Mouse (Mus musculus): Measurements from ENCODE around the gene Tle4.

Gene Tle4

DNA sequence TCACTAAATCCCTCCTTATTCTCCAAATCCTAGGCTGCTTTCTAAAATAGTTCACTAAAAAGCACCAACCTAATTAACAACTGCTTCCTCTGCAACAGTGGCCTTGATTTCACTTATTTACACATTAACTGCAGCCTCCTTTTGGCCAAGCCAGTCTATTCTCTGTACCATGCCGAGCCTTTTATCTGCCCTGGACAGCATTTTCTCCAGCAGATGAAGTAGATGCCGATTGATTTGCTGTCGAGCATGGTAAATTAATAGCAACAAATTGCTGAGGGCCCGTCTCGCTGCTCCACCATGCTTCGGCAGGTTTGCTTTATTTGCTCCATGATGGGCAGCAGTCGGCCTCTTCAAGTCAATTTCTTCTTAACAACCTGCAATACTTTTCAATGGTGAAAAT is 7.7 kb downstream of the Tle4 start:
- no peak for DNase-seq (ENCODE audit: low spot score)

GRCm38 (mm10) chr19:14588221-14589123 is 9.4 kb downstream of the Tle4 start:
- DNase-seq (ENCODE audit: low spot score), result no peak

- no peak for DNase-seq (ENCODE audit: low spot score)
Observed at GRCm38 (mm10) chr19:14586171-14586570, 11.7 kb downstream of the Tle4 start.

DNA sequence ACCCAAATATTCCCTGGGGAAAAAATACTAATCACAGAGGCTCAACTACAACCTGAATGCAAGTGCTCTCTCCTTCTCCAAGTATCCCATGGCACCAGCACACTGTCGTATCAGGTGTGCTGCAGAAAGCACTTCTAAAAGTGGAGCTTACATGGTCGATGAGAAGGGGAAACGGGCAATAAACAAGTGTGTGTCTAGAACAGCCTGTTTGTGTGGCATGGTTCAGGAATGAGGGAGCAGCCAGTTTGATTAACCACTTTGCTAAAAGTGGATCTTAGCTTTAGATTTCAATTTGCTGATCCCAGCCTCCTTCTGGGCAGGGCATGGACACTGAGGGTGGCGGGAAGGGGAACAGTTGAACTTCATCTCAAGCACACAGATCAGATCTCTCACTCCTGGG is 12.1 kb downstream of the Tle4 start:
- DNase-seq (ENCODE audit: low spot score), result no peak

- DNase-seq (ENCODE audit: low spot score), result no peak
Observed at GRCm38 (mm10) chr19:14585235-14585634, 12.6 kb downstream of the Tle4 start.

DNA sequence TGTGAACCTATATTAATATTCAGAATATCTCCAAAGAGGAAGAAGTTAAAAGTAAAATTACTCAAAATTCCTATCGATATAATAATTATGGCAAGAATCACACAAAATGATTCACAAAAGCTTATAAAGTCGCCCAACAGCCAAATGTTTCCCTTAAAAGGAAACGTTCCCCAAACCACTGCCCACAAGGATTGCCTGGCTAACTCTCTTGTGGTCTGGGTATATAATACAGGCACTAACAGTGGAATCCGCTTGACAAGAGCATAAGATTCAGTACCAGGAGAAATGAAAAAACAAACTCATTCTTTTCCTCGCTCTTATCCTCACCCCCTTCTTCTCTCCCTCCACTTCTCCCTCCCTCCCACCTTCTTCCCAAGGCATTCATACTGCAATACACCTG is 19.2 kb downstream of the Tle4 start:
- no peak for DNase-seq (ENCODE audit: low spot score)

DNA sequence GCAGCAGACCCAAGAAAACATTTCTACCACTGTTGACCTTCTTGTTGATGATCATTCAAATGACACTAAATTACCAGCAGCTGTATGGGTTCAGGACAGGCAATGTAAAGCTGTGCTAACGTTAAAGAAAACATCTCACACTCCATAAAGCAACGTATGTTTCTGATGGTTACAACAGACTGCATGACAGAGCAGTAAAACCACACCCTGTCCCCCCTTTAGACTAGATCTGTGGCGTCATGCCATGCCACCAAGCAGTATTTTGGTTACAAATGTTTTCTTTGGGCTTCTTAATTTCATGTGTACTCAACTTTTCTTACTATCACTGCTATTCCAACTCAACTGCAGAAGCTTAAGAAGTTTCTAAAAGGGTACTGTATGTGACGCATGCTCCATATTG is 19.8 kb downstream of the Tle4 start:
- DNase-seq (ENCODE audit: low spot score), result no peak

- DNase-seq (ENCODE audit: low spot score), result no peak
Observed at GRCm38 (mm10) chr19:14576311-14576710, 21.5 kb downstream of the Tle4 start.

GRCm38 (mm10) chr19:14568879-14569278 is 29.0 kb downstream of the Tle4 start:
- DNase-seq (ENCODE audit: low spot score), result no peak

- no peak for DNase-seq (ENCODE audit: low spot score)
Observed at GRCm38 (mm10) chr19:14567081-14567480, 30.8 kb downstream of the Tle4 start.

DNA sequence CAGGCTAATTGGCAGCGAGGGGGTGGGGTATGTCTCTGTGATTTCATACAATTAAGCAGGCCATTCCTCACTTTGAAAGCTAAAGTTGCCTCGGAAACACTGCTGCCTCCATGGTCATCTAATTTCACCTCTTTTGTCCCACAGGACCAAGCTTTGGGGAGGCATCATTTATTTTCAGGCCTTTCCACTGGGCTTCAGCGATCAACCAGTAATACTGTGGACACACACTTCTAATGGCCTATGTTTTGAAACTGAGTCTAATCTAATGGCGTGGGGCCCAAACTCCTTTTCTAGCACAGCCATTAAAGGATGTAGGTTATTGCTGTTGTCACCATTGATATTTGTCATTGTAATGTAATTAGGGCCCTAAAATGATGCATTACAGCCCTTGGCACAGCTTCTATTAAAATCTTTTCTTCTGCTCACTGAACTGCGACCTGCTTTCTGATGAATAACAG is 31.3 kb downstream of the Tle4 start:
- DNase-seq (ENCODE audit: low spot score), result no peak

GRCm38 (mm10) chr19:14565424-14566069 is 32.3 kb downstream of the Tle4 start:
- DNase-seq (ENCODE audit: low spot score), result no peak

GRCm38 (mm10) chr19:14563273-14563959 is 34.4 kb downstream of the Tle4 start:
- DNase-seq (ENCODE audit: low spot score), result no peak

DNA sequence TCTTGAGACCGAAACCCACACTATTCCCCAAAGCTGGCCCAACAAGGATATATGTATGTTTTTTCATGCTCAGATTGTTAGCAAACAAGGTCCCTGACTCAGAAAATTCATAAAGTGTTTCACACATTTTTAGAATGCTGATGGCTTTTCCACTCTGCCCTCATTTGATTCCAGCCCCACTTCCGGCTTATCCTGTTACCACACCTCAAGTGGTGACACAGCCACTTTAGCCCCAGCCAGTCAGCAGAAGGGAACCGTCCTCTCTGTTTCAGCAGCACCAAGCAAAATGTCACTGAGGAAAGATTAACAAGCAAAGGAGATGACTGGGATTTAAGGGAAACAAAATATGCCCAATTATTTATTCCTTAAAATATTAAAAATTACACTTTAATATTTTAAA is 50.0 kb downstream of the Tle4 start:
- DNase-seq (ENCODE audit: low spot score), result no peak

DNA sequence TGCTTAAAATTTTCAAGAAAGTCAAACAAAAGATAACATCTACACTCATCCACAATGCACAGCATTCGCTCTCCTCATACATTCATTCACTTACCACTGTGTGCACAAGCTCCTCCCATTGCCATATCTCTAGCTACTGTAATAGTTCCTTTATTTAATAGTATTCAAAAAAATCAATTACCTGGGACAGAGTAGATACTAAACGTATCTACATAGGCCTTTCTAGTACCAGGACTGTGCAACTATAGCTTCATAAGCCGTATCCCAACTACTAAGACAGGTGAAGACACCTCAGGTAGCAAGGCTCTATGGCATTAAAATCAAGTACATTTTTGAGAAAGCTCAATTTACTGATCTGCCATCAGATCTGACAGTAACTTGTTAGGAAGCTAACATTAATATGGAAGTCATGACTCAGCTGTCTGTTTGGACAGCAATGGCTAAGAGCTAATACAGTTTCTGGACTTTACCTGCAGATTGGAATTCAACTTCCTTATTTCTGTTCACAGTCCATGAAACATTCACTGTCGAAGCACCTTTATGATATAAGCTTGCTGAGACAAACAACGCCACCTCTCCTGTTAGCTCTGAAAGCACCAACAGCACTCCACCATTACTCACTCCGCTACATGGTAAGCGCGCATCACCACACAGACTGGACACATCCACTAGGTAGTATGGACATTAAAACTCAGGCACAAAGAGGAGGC is 50.6 kb downstream of the Tle4 start:
- DNase-seq (ENCODE audit: low spot score), result no peak

DNA sequence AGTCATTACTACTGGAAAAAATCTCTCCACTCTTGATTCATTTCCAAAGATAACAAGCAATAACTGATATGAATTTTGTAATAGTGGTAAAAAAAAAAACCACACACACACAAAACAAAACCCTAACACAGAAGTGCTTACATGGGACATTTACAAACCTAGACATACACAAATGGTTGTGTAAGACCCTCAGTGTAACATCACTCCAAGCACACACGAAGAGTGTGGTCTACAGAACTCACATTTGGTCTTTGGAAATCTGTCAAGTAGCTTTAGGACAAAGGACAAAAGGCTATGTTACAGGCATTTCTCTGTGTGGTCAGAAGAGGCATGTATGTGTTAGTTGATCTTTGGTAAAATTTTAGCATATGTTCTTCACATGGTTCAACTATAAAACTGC is 52.4 kb downstream of the Tle4 start:
- no peak for DNase-seq (ENCODE audit: low spot score)

GRCm38 (mm10) chr19:14543305-14543704 is 54.5 kb downstream of the Tle4 start:
- no peak for DNase-seq (ENCODE audit: low spot score)

DNA sequence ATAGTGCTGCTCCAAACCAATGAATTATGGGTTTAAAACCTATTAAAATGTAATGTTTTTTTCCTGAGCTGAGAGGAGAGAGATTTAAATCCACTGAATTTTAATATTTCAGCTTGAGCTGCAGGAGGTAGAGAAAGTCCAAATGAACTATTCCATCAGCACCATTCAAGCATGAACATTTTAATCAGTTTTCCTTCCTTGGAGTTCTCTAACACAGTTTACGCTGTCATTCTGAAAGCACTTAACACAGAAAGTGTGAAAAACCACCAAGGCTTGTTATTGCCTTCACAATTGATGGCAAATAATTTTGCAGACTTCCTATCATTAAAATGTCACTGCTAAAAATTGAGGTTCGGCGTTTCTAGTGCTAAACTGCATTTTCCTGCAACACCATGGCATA is 57.2 kb downstream of the Tle4 start:
- DNase-seq (ENCODE audit: low spot score), result no peak

GRCm38 (mm10) chr19:14536676-14537075 is 61.2 kb downstream of the Tle4 start:
- no peak for DNase-seq (ENCODE audit: low spot score)

- no peak for DNase-seq (ENCODE audit: low spot score)
Observed at GRCm38 (mm10) chr19:14534447-14534846, 63.4 kb downstream of the Tle4 start.

- no peak for DNase-seq (ENCODE audit: low spot score)
Observed at GRCm38 (mm10) chr19:14532861-14533260, 65.0 kb downstream of the Tle4 start.

- DNase-seq (ENCODE audit: low spot score), result no peak
Observed at GRCm38 (mm10) chr19:14520098-14520802, 77.6 kb downstream of the Tle4 start.

All from ovary, postnatal 10 days (tissue).